In genomic region chr15:102295633-102296367, GRCm38 (mm10) we compare ENCODE assay signal across 8 mouse cellular contexts. TPM values are rescaled to one million over a fixed set of nuclear protein-coding genes. Genes with fewer than 3 reads are reported as not detected.
DNase-seq lines count a peak whose midpoint lies in the region; ATAC-seq lines count a peak whose summit lies in the region.

TSS of gene Espl1 (plus strand) at chr15:102296266.

- H3K9ac ChIP-seq in hindbrain, embryonic 14.5 days, result peak within 1 kb of the TSS; percentile 35

- ATAC-seq in hindbrain, embryonic 14.5 days (ENCODE audit: low FRiP score), result peak; percentile 98

- H3K27me3 ChIP-seq in hindbrain, embryonic 14.5 days (ENCODE audit: control insufficient read depth, insufficient read depth, low read length), result no peaks in the 10 kb centered on the region

- H3K9me3 ChIP-seq in hindbrain, embryonic 14.5 days (ENCODE audit: control insufficient read depth, low read length), result no peaks in the 10 kb centered on the region

- H3K36me3 ChIP-seq in hindbrain, embryonic 14.5 days (replicated peaks; ENCODE audit: control insufficient read depth, insufficient read depth), result no peaks in the 10 kb centered on the region

- no peaks in the 10 kb centered on the region for H3K4me1 ChIP-seq in hindbrain, embryonic 14.5 days (replicated peaks; ENCODE audit: control insufficient read depth, insufficient read depth, low read length)

- H3K27ac ChIP-seq in hindbrain, embryonic 14.5 days, result 0 out of 2 replicates have a peak within 1 kb of the TSS, but pooled peaks have one; percentile 36

- H3K4me3 ChIP-seq in hindbrain, embryonic 14.5 days (replicated peaks; ENCODE audit: low read length), result peak within 1 kb of the TSS; percentile 45

- peak; percentile 95 for DNase-seq in NIH3T3 (ENCODE audit: low read depth)
- peak; percentile 97 for DNase-seq in cerebellum, postnatal 10 days
- DNase-seq in frontal cortex, postnatal 14 days (ENCODE audit: low spot score in 2 of 2), result peak; percentile 88 to 91
- DNase-seq in hindbrain, embryonic 14.5 days (ENCODE audit: low spot score), result peak; percentile 98
- peak; percentile 92 for DNase-seq in layer of hippocampus, postnatal 36 days
- DNase-seq in lung, postnatal 36 days, result peak; percentile 98
- DNase-seq in retina, postnatal 1 day, result peak; percentile 96
- DNase-seq in urinary bladder, adult 18-20 months (ENCODE audit: low spot score in 2 of 2), result peak; percentile 89 to 92

- 8% methylated on average over 25 of the region's 25 CpGs for WGBS in hindbrain, embryonic 14.5 days

- H3K4me2 ChIP-seq in hindbrain, embryonic 14.5 days (replicated peaks), result peak within 1 kb of the TSS; percentile 99

RNA-seq across cellular contexts. Expression of gene Espl1, which starts in this region (rescaled TPM):
- 6.8 and 7.0 TPM in 2 replicates for polyA plus RNA-seq in hindbrain, embryonic 14.5 days (2014; fragmentation: Nextera tagmentation; extraction: Ambion mirVana)
- total RNA-seq in layer of hippocampus, postnatal 36 days (2021), result 1 to 10 TPM; 1.4 to 1.8 TPM

Comparison
In these comparisons a context has a peak if more than half of its experiments do, and no peak if none do; other contexts are left out.
1. Peak in every context shown above with its lines: DNase-seq, ATAC-seq, H3K4me3 ChIP-seq and H3K27ac ChIP-seq.